Mouse (Mus musculus) kidney, embryonic 14.5 days (tissue): Measurements from ENCODE around the gene Polrmt. TPM values are rescaled to one million over a fixed set of nuclear protein-coding genes. Genes with fewer than 3 reads are reported as not detected.
"Not testable (repeated sequence)": the region's sequence is repeated elsewhere in the genome, so short reads cannot be mapped to it uniquely, and the experiment has no call there.

ENCODE experiments used
- ATAC-seq: fragments of 200-750 bp; cut with Nextera tagmentation; 2 replicates; pipeline ENCODE4 v1.8.0; 2017; ENCODE audit warnings: moderate number of reproducible peaks, mild to moderate bottlenecking, moderate TSS enrichment, moderate library complexity; ENCODE audit not compliant: low FRiP score, low TSS enrichment
- H3K27ac ChIP-seq: fragments of 300-500 bp; sonication (generic); 2 replicates; pipeline ENCODE4 v1.5.1; 2014; ENCODE audit warnings: low read depth, mild to moderate bottlenecking, low read length, moderate library complexity, mixed read lengths
- H3K27me3 ChIP-seq: fragments of 300-500 bp; sonication (generic); 2 replicates; pipeline ENCODE4 v1.6.1; 2014; ENCODE audit warnings: mild to moderate bottlenecking, low read length; ENCODE audit not compliant: control insufficient read depth, insufficient read depth
- H3K36me3 ChIP-seq: fragments of 300-500 bp; sonication (generic); 2 replicates; pipeline ENCODE4 v1.6.1; 2014; ENCODE audit warnings: low read length, mixed read lengths; ENCODE audit not compliant: control insufficient read depth, insufficient read depth
- H3K4me1 ChIP-seq: fragments of 300-500 bp; sonication (generic); 2 replicates; pipeline ENCODE4 v1.6.1; 2014; ENCODE audit warnings: low read length, mixed read lengths; ENCODE audit not compliant: control insufficient read depth, insufficient read depth
- H3K4me2 ChIP-seq: fragments of 300-500 bp; sonication (generic); replicated peaks from 2 replicates; pipeline ENCODE4 v1.6.1; 2014; ENCODE audit warnings: low read depth, mild to moderate bottlenecking, low read length
- H3K4me3 ChIP-seq: fragments of 300-500 bp; sonication (generic); 2 replicates; pipeline ENCODE4 v1.5.1; 2014; ENCODE audit warnings: mild to moderate bottlenecking, low read length
- H3K9ac ChIP-seq: fragments of 300-500 bp; sonication (generic); 2 replicates; pipeline ENCODE4 v1.6.1; 2014; ENCODE audit warnings: low read depth, mild to moderate bottlenecking, low read length, moderate library complexity
- H3K9me3 ChIP-seq: fragments of 300-500 bp; sonication (generic); 2 replicates; pipeline ENCODE4 v1.6.1; 2016; ENCODE audit warnings: low read length; ENCODE audit not compliant: control insufficient read depth
- WGBS: fragments of 180-500 bp; shearing (Covaris S2); extraction: QIAGEN DNeasy Blood & Tissue Kit; methylation state at CpG from one replicate; pipeline ENCODE4 v1.1.7; 2014; 5-methylcytosine and 5-hydroxymethylcytosine counted together
- polyA plus RNA-seq: library from polyadenylated mRNA; unstranded; fragments of >200 nt; fragmentation: Nextera tagmentation; extraction: Ambion mirVana; gene quantifications from 2 replicates; pipeline ENCODE4 v1.2.1, GENCODE M21; 2014

Gene Polrmt
- polyA plus RNA-seq, 1 experiment from 2014 or later = 38.9 TPM

GRCm38 (mm10) chr10:79766508-79767325 is 20.3 kb upstream of the Polrmt start, which contains the start of gene Rnf126:
Gene Rnf126, minus strand, starts transcription at chr10:79766952.
- Histone ChIP-seq H3K9ac (peak within 1 kb of the TSS; percentile 86), H3K4me3 (peak within 1 kb of the TSS; percentile 67), H3K36me3 (peaks cover 11% of the 10 kb centered on the region), H3K27ac (peak within 1 kb of the TSS; percentile 82), H3K27me3 (no peaks in the 10 kb centered on the region), H3K9me3 (no peaks in the 10 kb centered on the region), H3K4me2 (peak within 1 kb of the TSS; percentile 96), H3K4me1 (peaks cover 25% of the 10 kb centered on the region)
- peak; percentile 91 for ATAC-seq
- WGBS = 1% methylated on average over 89 of the region's 101 CpGs

- 4% methylated on average over 16 of the region's 16 CpGs for WGBS
- H3K27me3 ChIP-seq = no peaks in the 10 kb centered on the region
- peak; percentile 9 for ATAC-seq
- H3K4me1 ChIP-seq = peaks cover 25% of the 10 kb centered on the region
- peak overlapping the region; percentile 73 for H3K27ac ChIP-seq
- H3K4me2 ChIP-seq = peak overlapping the region; percentile 96
- peak overlapping the region; percentile 86 for H3K9ac ChIP-seq
- peak overlapping the region; percentile 67 for H3K4me3 ChIP-seq
- H3K36me3 ChIP-seq = peaks cover 18% of the 10 kb centered on the region
- H3K9me3 ChIP-seq = no peaks in the 10 kb centered on the region
Measured at GRCm38 (mm10) chr10:79766001-79766507, 19.7 kb upstream of the Polrmt start.

- WGBS = 58% methylated on average over 2 of the region's 2 CpGs
- no peak for ATAC-seq
- Histone ChIP-seq H3K36me3 (peaks cover 26% of the 10 kb centered on the region), H3K4me3 (peak overlapping the region; percentile 67), H3K27me3 (no peaks in the 10 kb centered on the region), H3K9me3 (no peaks in the 10 kb centered on the region), H3K27ac (no peak overlapping the region), H3K4me1 (peaks cover 25% of the 10 kb centered on the region), H3K4me2 (peak overlapping the region; percentile 96), H3K9ac (peak overlapping the region; percentile 86)
Measured at GRCm38 (mm10) chr10:79765228-79765745, 18.9 kb upstream of the Polrmt start.

GRCm38 (mm10) chr10:79764234-79764633 is 17.9 kb upstream of the Polrmt start:
- Histone ChIP-seq H3K27ac (no peak overlapping the region), H3K4me3 (no peak overlapping the region), H3K4me1 (peaks cover 25% of the 10 kb centered on the region), H3K36me3 (peaks cover 32% of the 10 kb centered on the region), H3K27me3 (no peaks in the 10 kb centered on the region), H3K4me2 (no peak overlapping the region), H3K9ac (no peak overlapping the region), H3K9me3 (no peaks in the 10 kb centered on the region)
- no peak for ATAC-seq
- WGBS = 86% methylated on average over 7 of the region's 7 CpGs

- H3K4me3 ChIP-seq = no peak overlapping the region
- H3K36me3 ChIP-seq = peaks cover 46% of the 10 kb centered on the region
- H3K9me3 ChIP-seq = no peaks in the 10 kb centered on the region
- WGBS = 88% methylated on average over 3 of the region's 3 CpGs
- H3K27ac ChIP-seq = no peak overlapping the region
- no peak overlapping the region for H3K4me2 ChIP-seq
- no peak for ATAC-seq
- H3K27me3 ChIP-seq = no peaks in the 10 kb centered on the region
- H3K4me1 ChIP-seq = peaks cover 17% of the 10 kb centered on the region
- no peak overlapping the region for H3K9ac ChIP-seq
Measured at GRCm38 (mm10) chr10:79762875-79763274, 16.5 kb upstream of the Polrmt start.

- Histone ChIP-seq H3K9me3 (no peaks in the 10 kb centered on the region), H3K4me3 (no peak overlapping the region), H3K4me2 (no peak overlapping the region), H3K27me3 (no peaks in the 10 kb centered on the region), H3K36me3 (peaks cover 60% of the 10 kb centered on the region), H3K27ac (no peak overlapping the region), H3K4me1 (peaks cover 12% of the 10 kb centered on the region), H3K9ac (no peak overlapping the region)
- ATAC-seq = no peak
- WGBS = 90% methylated on average over 11 of the region's 11 CpGs
Measured at GRCm38 (mm10) chr10:79760603-79761143, 14.3 kb upstream of the Polrmt start.

- WGBS = 92% methylated on average over 1 of the region's 1 CpGs
- not testable (repeated sequence) for H3K4me3 ChIP-seq, H3K27me3 ChIP-seq, H3K4me1 ChIP-seq, H3K4me2 ChIP-seq, ATAC-seq, H3K27ac ChIP-seq, H3K9ac ChIP-seq, H3K9me3 ChIP-seq
- H3K36me3 ChIP-seq = peaks cover 60% of the 10 kb centered on the region
Measured at GRCm38 (mm10) chr10:79759675-79760074, 13.3 kb upstream of the Polrmt start.

GRCm38 (mm10) chr10:79756660-79757059 is 10.3 kb upstream of the Polrmt start:
- ATAC-seq = no peak
- H3K9me3 ChIP-seq = no peaks in the 10 kb centered on the region
- H3K36me3 ChIP-seq = peaks cover 48% of the 10 kb centered on the region
- no peak overlapping the region for H3K27ac ChIP-seq
- H3K9ac ChIP-seq = no peak overlapping the region
- H3K27me3 ChIP-seq = no peaks in the 10 kb centered on the region
- H3K4me2 ChIP-seq = no peak overlapping the region
- H3K4me3 ChIP-seq = no peak overlapping the region
- WGBS = 92% methylated on average over 24 of the region's 24 CpGs
- H3K4me1 ChIP-seq = no peaks in the 10 kb centered on the region

GRCm38 (mm10) chr10:79755854-79756253 is 9.5 kb upstream of the Polrmt start:
- H3K36me3 ChIP-seq = peaks cover 40% of the 10 kb centered on the region
- H3K9ac ChIP-seq = no peak overlapping the region
- no peaks in the 10 kb centered on the region for H3K27me3 ChIP-seq
- no peak for ATAC-seq
- WGBS = 94% methylated on average over 3 of the region's 3 CpGs
- no peak overlapping the region for H3K4me2 ChIP-seq
- no peak overlapping the region for H3K4me3 ChIP-seq
- H3K27ac ChIP-seq = no peak overlapping the region
- no peaks in the 10 kb centered on the region for H3K9me3 ChIP-seq
- no peaks in the 10 kb centered on the region for H3K4me1 ChIP-seq
